Mouse (Mus musculus) olfactory bulb, adult 2 months (tissue): ENCODE data around the gene Hhip.

Experiments
- CTCF ChIP-seq: fragments of 200-500 bp; IDR thresholded peaks from 2 replicates; pipeline ENCODE4 v1.5.1; 2012; ENCODE audit warnings: low read depth, mild to moderate bottlenecking, low read length, moderate library complexity; ENCODE audit not compliant: insufficient read depth
- POLR2A ChIP-seq: fragments of 200-500 bp; IDR thresholded peaks from 2 replicates; pipeline ENCODE4 v1.6.1; 2012; ENCODE audit warnings: mild to moderate bottlenecking, low read depth, low read length, moderate library complexity; ENCODE audit not compliant: insufficient read depth

GRCm38 (mm10) chr8:80058193-80058592 lies 387 bp upstream of the Hhip start:
- TF ChIP-seq CTCF (no peak), POLR2A (no peak)
